Mouse (Mus musculus) limb, embryonic 13.5 days (tissue): Measurements from ENCODE around the gene Haghl. TPM values are rescaled to one million over a fixed set of nuclear protein-coding genes. Genes with fewer than 3 reads are reported as not detected.

Experiments
- ATAC-seq: fragments of 200-750 bp; cut with Nextera tagmentation; 2 replicates; pipeline ENCODE4 v1.8.0; 2017; ENCODE audit warnings: low read depth, moderate number of reproducible peaks, moderate TSS enrichment; ENCODE audit not compliant: low FRiP score
- H3K27ac ChIP-seq: fragments of 300-500 bp; sonication (generic); 2 replicates; pipeline ENCODE4 v1.5.1; 2015; ENCODE audit warnings: inconsistent platforms, mild to moderate bottlenecking, moderate library complexity
- H3K27me3 ChIP-seq: fragments of 300-500 bp; sonication (generic); 2 replicates; pipeline ENCODE4 v1.6.1; 2015; ENCODE audit warnings: mild to moderate bottlenecking, inconsistent platforms
- H3K36me3 ChIP-seq: fragments of 300-500 bp; sonication (generic); 2 replicates; pipeline ENCODE4 v1.6.1; 2015; ENCODE audit warnings: inconsistent platforms, mild to moderate bottlenecking, moderate library complexity
- H3K4me1 ChIP-seq: fragments of 300-500 bp; sonication (generic); 2 replicates; pipeline ENCODE4 v1.6.1; 2015; ENCODE audit warnings: inconsistent platforms
- H3K4me2 ChIP-seq: fragments of 300-500 bp; sonication (generic); replicated peaks from 2 replicates; pipeline ENCODE4 v1.6.1; 2015; ENCODE audit warnings: inconsistent platforms, mild to moderate bottlenecking, moderate library complexity
- H3K4me3 ChIP-seq: fragments of 300-500 bp; sonication (generic); 2 replicates; pipeline ENCODE4 v1.5.1; 2015; ENCODE audit warnings: moderate library complexity, mild to moderate bottlenecking, inconsistent platforms
- H3K9ac ChIP-seq: fragments of 300-500 bp; sonication (generic); 2 replicates; pipeline ENCODE4 v1.6.1; 2015; ENCODE audit warnings: mild to moderate bottlenecking, inconsistent platforms
- H3K9me3 ChIP-seq: fragments of 300-500 bp; sonication (generic); 2 replicates; pipeline ENCODE4 v1.6.1; 2016; ENCODE audit warnings: inconsistent platforms
- WGBS: fragments of 180-500 bp; shearing (Covaris S2); methylation state at CpG from one replicate; pipeline ENCODE4 v1.1.7; 2015; 5-methylcytosine and 5-hydroxymethylcytosine counted together
- polyA plus RNA-seq: library from polyadenylated mRNA; unstranded; fragments of >200 nt; fragmentation: Nextera tagmentation; extraction: Ambion mirVana; gene quantifications from 2 replicates; pipeline ENCODE4 v1.2.1, GENCODE M21; 2015

The Haghl gene
- polyA plus RNA-seq, 1 experiment from 2014 or later: 85.1 TPM

DNA sequence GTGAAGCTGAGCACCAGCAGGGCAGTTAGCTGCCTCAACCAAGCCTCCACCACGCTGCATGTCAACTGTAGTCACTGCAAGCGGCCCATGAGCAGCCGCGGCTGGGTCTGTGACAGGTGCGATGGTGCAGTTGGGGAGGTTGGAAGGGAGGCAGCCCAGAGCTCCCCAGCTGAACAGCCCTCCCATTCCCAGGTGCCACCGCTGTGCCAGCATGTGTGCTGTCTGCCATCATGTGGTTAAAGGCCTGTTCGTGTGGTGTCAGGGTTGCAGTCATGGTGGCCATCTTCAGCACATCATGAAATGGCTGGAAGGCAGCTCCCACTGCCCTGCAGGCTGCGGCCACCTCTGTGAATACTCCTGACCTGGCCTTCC is 42.7 kb upstream of the Haghl start:
- ATAC-seq: no peak
- Histone ChIP-seq H3K27me3 (no peaks in the 10 kb centered on the region), H3K9me3 (no peaks in the 10 kb centered on the region), H3K9ac (peak overlapping the region; percentile 81), H3K4me2 (peak overlapping the region; percentile 84), H3K4me3 (peak overlapping the region; percentile 88), H3K36me3 (peaks cover 45% of the 10 kb centered on the region), H3K4me1 (peaks cover 64% of the 10 kb centered on the region), H3K27ac (peak overlapping the region; percentile 88; the same call in 1 of the 2 replicates)
- WGBS: 82% methylated on average over 8 of the region's 8 CpGs

DNA sequence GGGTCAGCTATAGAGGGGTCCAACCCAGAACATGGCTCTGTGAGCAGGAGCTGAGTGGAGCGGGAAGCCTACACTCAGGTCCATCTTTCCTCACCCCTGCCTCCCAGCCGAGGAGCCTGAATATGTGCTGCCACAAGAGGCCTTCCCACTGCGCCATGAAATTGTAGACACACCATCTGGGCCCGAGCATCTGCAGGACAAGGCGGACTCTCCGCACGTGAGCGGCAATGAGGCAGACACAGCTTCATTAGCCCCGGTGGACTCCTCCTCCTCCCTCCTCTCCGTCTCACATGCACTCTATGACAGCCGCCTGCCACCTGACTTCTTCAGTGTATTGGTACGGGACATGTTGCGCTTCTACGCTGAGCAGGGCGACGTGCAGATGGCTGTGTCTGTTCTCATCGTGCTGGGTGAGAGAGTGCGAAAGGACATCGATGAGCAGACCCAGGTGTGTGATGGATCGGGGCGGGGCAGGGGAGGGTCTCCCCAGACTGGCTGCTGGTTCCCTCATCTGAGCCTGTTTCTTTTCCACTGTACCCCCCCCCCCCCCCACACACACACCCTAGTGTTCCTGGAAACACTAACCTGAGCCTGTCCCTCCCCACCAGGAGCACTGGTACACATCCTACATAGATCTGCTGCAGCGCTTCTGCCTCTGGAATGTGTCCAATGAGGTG is 42.2 kb upstream of the Haghl start:
- Histone ChIP-seq H3K9ac (peak overlapping the region; percentile 31), H3K36me3 (peaks cover 45% of the 10 kb centered on the region), H3K4me2 (peak overlapping the region; percentile 84; the same call in 1 of the 2 replicates), H3K4me1 (peaks cover 67% of the 10 kb centered on the region), H3K4me3 (0 out of 2 replicates have a peak overlapping the region, but pooled peaks have one; percentile 88), H3K9me3 (no peaks in the 10 kb centered on the region), H3K27ac (no peak overlapping the region), H3K27me3 (0 out of 2 replicates have a peak, but pooled peaks cover under 1% of the 10 kb centered on the region)
- 89% methylated on average over 22 of the region's 22 CpGs for WGBS
- no peak for ATAC-seq

DNA sequence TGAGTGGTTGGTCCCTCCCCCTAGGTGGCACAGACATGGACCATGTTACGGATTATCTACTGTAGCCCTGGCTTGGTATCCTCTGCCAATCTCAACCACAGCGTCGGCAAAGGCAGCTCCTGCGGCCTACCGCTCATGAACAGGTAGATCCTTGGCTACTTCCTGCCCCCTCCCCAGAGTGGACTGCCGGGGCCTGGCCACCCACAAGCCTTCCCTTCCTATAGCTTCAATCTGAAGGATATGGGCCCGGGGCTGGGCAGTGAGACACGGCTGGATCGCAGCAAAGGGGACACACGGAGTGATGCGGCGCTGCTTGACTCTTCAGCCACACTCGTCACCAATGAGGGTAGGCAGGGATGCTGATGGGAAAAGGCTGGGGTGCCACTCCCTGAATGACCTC is 41.5 kb upstream of the Haghl start:
- no peaks in the 10 kb centered on the region for H3K9me3 ChIP-seq
- 96% methylated on average over 13 of the region's 13 CpGs for WGBS
- peaks cover 7% of the 10 kb centered on the region for H3K27me3 ChIP-seq
- no peak for ATAC-seq
- H3K4me3 ChIP-seq: no peak overlapping the region
- H3K9ac ChIP-seq: no peak overlapping the region; the same call in 1 of the 2 replicates
- H3K4me2 ChIP-seq: 0 out of 2 replicates have a peak overlapping the region, but pooled peaks have one; percentile 1
- peaks cover 65% of the 10 kb centered on the region for H3K4me1 ChIP-seq
- no peak overlapping the region for H3K27ac ChIP-seq
- H3K36me3 ChIP-seq: peaks cover 45% of the 10 kb centered on the region

DNA sequence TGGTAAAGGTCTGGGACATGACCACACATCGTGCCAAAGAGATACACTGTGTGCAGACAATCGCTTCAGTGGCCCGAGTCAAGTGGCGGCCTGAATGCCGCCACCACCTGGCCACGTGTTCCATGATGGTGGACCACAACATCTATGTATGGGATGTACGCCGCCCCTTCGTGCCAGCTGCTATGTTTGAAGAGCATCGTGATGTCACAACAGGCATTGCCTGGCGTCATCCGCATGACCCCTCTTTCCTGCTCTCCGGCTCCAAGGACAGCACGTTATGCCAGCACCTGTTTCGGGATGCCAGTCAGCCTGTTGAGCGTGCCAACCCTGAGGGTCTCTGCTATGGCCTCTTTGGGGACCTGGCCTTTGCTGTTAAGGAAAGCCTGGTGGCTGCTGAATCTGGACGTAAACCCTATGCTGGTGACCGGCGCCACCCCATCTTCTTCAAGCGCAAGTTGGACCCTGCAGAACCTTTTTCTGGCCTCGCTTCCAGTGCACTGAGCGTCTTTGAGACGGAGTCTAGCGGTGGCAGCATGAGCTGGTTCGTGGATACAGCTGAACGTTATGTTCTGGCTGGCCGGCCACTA is 40.6 kb upstream of the Haghl start:
- H3K9ac ChIP-seq: no peak overlapping the region
- H3K36me3 ChIP-seq: peaks cover 37% of the 10 kb centered on the region
- H3K27me3 ChIP-seq: peaks cover 15% of the 10 kb centered on the region
- peaks cover 56% of the 10 kb centered on the region for H3K4me1 ChIP-seq
- no peak for ATAC-seq
- no peaks in the 10 kb centered on the region for H3K9me3 ChIP-seq
- 96% methylated on average over 27 of the region's 27 CpGs for WGBS
- no peak overlapping the region for H3K4me3 ChIP-seq
- H3K27ac ChIP-seq: no peak overlapping the region
- H3K4me2 ChIP-seq: no peak overlapping the region

DNA sequence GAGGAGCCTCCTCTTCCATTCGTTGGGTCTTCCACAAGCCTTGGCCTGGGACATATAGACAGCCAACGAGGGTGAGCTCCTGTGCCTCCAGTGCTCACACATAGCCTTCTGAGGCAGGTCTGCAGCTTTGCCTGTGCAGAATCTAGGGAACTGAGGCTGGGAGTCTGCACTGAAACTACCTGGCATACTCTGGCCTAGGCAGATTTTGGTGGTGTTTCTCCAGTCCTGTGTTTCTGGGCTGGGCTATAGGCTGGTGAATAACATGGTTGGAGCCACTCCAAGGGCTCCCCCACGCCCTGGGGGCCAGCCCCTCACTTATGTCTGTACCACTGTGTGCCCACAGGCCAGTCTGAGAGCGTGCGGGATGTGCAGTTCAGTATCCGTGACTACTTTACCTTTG is 39.8 kb upstream of the Haghl start:
- Histone ChIP-seq H3K9ac (no peak overlapping the region), H3K27me3 (peaks cover 22% of the 10 kb centered on the region), H3K4me3 (no peak overlapping the region), H3K9me3 (no peaks in the 10 kb centered on the region), H3K4me2 (peak overlapping the region; percentile 97), H3K36me3 (peaks cover 29% of the 10 kb centered on the region), H3K27ac (no peak overlapping the region), H3K4me1 (peaks cover 48% of the 10 kb centered on the region)
- 88% methylated on average over 6 of the region's 6 CpGs for WGBS
- ATAC-seq: no peak

DNA sequence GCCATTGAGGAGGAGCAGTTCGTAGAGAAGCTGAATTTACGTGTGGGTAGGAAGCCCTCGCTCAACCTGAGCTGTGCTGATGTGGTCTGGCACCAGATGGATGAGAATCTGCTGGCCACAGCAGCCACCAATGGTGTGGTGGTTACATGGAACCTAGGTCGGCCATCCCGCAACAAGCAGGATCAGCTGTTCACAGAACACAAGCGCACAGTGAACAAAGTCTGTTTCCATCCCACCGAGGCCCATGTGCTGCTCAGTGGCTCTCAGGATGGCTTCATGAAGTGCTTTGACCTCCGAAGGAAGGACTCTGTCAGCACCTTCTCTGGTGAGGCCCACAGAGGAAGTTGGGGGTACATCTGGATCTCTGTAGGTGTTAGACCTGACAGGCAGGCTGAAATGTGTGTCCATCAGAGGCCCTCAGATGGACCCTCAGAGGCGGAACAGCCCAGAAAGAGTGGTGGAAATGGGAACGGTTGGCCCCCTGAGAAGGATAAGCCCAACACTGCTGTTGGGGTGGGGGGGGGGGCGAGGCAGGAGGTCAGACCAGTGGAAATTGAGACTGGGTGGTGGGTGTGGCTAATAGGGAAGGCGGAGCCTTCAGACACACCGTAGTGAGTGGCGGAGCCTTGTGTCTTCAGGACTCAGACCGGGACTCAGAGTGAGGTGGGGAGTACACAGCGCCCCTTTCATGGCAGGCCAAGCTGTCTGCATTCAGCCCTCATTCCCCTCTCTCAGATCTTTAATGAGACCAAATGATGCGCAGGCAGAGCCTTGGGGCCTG is 39.1 kb upstream of the Haghl start:
- H3K4me1 ChIP-seq: peaks cover 41% of the 10 kb centered on the region
- H3K4me2 ChIP-seq: peak overlapping the region; percentile 97
- H3K27ac ChIP-seq: no peak overlapping the region
- peak overlapping the region; percentile 77 for H3K9ac ChIP-seq
- ATAC-seq: no peak
- 72% methylated on average over 17 of the region's 17 CpGs for WGBS
- H3K4me3 ChIP-seq: peak overlapping the region; percentile 67
- no peaks in the 10 kb centered on the region for H3K9me3 ChIP-seq
- peaks cover 24% of the 10 kb centered on the region for H3K36me3 ChIP-seq
- H3K27me3 ChIP-seq: peaks cover 30% of the 10 kb centered on the region

DNA sequence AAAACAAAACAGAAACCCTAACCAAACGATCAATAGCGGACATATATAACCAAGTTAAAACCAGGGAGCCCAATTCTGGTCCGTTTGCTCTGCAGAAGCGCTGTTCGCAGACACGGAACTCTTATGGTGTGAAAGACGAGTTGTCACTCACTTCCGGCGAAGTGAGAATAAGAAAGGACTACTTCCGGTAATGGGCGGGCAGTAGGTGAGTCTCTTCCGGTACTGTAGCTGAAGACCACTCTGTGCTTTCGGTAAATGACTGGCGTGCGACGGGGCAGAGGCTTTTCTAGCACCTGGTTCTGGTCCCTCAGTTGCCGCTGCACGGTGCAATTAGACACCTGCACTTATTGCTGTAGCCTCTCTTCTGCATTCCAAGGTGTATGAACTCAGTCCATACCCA is 38.0 kb upstream of the Haghl start, which contains the start of gene Wdr24:
Gene Wdr24 (plus strand): TSS at position 176 of the 400 bp plus-strand sequence.
- ATAC-seq: peak; percentile 78
- Histone ChIP-seq H3K27me3 (peaks cover 41% of the 10 kb centered on the region), H3K36me3 (peaks cover 24% of the 10 kb centered on the region), H3K4me1 (peaks cover 38% of the 10 kb centered on the region), H3K4me3 (peak within 1 kb of the TSS; percentile 67), H3K9ac (peak within 1 kb of the TSS; percentile 77), H3K9me3 (no peaks in the 10 kb centered on the region), H3K27ac (peak within 1 kb of the TSS; percentile 40; the same call in 1 of the 2 replicates), H3K4me2 (peak within 1 kb of the TSS; percentile 97)
- under 1% methylated on average over 18 of the region's 18 CpGs for WGBS

DNA sequence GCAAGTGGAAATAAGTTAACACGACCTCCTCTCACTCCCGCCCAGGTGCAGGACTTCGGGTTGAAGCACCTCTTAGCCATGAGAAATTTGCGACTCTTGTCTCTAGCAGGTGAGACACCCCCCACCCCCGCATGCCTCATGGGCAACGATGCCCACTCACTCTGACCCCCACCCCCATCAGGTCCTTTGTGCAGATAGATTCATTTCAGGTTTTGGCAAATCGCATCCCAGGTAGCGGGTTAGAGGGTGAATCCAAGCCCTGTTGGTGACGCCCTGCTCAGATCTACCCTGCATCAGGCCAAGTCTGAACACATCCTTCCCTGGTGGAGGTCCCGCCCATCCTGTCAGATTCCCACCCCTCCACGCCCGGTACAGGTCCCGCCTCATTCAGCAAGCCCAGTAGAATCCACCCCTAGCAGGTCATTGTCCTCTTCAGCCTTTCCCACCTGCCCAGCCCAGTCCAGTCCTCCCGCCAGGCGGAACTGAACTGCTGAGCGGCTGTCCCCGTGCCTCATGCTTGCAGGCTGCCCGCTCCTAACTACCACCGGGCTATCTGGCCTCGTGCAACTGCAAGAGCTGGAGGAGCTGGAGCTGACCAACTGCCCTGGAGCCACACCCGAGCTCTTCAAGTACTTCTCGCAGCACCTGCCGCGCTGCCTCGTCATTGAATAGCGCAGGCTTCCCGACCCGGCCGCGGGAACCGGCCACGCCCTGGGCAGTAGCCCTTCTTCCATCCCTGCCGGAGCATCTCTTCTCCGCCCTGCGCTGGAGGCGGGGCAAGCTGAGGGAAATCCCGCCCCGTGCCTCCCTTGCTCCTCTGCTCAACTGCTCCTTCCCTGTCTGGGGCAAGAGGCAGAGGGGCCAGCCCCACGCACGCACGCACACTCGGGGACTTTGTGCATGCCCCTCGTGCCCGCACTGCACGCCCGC is 33.6 kb upstream of the Haghl start:
- H3K9me3 ChIP-seq: no peaks in the 10 kb centered on the region
- H3K4me1 ChIP-seq: peaks cover 10% of the 10 kb centered on the region
- peak overlapping the region; percentile 37 for H3K4me2 ChIP-seq
- no peaks in the 10 kb centered on the region for H3K36me3 ChIP-seq
- H3K4me3 ChIP-seq: peak overlapping the region; percentile 8; the same call in 1 of the 2 replicates
- H3K27me3 ChIP-seq: peaks cover 76% of the 10 kb centered on the region
- no peak overlapping the region for H3K27ac ChIP-seq
- H3K9ac ChIP-seq: no peak overlapping the region; the same call in 1 of the 2 replicates
- no peak for ATAC-seq
- 6% methylated on average over 45 of the region's 46 CpGs for WGBS

DNA sequence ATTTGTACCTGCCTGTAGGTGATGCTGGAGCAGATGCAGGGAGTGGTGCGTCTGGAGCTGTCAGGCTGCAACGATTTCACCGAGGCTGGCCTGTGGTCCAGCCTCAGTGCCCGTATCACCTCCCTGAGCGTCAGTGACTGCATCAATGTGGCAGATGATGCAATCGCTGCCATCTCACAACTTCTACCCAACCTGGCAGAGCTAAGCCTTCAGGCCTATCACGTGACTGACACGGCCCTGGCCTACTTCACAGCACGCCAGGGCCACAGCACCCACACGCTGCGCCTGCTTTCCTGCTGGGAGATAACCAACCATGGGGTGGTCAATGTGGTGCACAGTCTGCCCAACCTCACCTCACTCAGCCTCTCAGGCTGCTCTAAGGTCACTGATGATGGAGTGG is 32.2 kb upstream of the Haghl start:
- Histone ChIP-seq H3K9ac (no peak overlapping the region), H3K4me1 (peaks cover 6% of the 10 kb centered on the region; the same call in 1 of the 2 replicates), H3K27me3 (peaks cover 84% of the 10 kb centered on the region), H3K27ac (no peak overlapping the region), H3K4me3 (no peak overlapping the region), H3K36me3 (no peaks in the 10 kb centered on the region), H3K4me2 (no peak overlapping the region), H3K9me3 (no peaks in the 10 kb centered on the region)
- 75% methylated on average over 11 of the region's 11 CpGs for WGBS
- ATAC-seq: no peak

DNA sequence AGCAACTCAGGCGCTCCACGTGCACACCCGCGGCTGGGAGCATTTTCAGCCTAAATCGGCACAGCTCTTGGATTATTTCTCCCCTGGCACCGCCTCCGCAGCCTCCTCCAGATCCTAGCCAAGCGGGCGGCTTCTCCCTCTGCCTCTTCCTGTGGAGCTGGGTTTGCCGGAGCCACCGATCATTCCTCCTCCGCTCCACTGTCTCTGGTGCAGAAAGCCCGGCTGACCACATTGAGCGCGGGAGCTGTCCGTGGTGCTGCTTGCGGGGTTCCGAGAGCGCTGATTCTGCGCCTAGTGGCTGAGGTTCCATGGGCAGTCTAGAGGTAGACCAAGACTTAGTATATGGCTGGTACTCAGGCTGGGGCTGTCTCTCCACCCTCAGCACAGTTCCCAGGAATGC is 28.0 kb upstream of the Haghl start:
- H3K4me2 ChIP-seq: 0 out of 2 replicates have a peak overlapping the region, but pooled peaks have one; percentile 14
- WGBS: 1% methylated on average over 20 of the region's 20 CpGs
- H3K9ac ChIP-seq: no peak overlapping the region

DNA sequence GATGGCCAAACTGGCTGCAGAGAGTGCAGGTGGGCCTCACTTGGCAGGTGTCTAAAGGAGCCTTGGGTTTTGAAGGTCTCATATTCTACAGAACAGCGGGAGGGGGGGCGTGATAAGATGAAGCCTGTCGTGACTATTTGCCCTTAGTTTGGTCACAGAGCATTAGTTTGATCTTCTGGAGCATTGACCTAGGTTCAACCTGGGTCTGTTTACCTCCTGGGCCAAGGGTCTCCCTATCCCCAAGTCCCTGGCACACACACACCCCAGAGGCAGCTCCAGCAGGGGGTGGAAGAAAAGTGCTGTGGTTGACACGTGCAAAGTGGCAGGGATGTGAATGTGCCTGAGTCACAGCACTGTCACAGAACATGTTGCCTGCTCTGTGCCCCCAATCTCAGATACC is 25.4 kb upstream of the Haghl start:
- Histone ChIP-seq H3K9ac (no peak overlapping the region), H3K36me3 (no peaks in the 10 kb centered on the region), H3K27me3 (peaks cover 82% of the 10 kb centered on the region), H3K9me3 (no peaks in the 10 kb centered on the region), H3K27ac (no peak overlapping the region), H3K4me3 (no peak overlapping the region), H3K4me1 (peaks cover 12% of the 10 kb centered on the region), H3K4me2 (no peak overlapping the region)
- 64% methylated on average over 4 of the region's 4 CpGs for WGBS
- ATAC-seq: no peak

More for the DNA sequence above, 28.0 kb upstream of the Haghl start:
- Histone ChIP-seq H3K4me3 (no peak overlapping the region), H3K9me3 (no peaks in the 10 kb centered on the region), H3K36me3 (no peaks in the 10 kb centered on the region), H3K4me1 (peaks cover 12% of the 10 kb centered on the region), H3K27me3 (peaks cover 86% of the 10 kb centered on the region), H3K27ac (no peak overlapping the region)
- no peak for ATAC-seq
